Mouse (Mus musculus): Measurements from ENCODE around the gene Cmss1. TPM values are rescaled to one million over a fixed set of nuclear protein-coding genes. Genes with fewer than 3 reads are reported as not detected.

The Cmss1 gene
- polyA plus RNA-seq, 1 experiment from 2014 or later, result 38.8 TPM

- Histone ChIP-seq H3K36me3 (replicated peaks; ENCODE audit: control insufficient read depth, insufficient read depth) (no peaks in the 10 kb centered on the region), H3K9ac (no peak overlapping the region), H3K4me2 (replicated peaks) (no peak overlapping the region), H3K9me3 (ENCODE audit: control insufficient read depth, low read length) (no peaks in the 10 kb centered on the region), H3K27me3 (ENCODE audit: control insufficient read depth, insufficient read depth, low read length) (no peaks in the 10 kb centered on the region), H3K4me1 (replicated peaks; ENCODE audit: control insufficient read depth, insufficient read depth, low read length) (no peaks in the 10 kb centered on the region), H3K27ac (no peak overlapping the region), H3K4me3 (replicated peaks; ENCODE audit: low read length) (no peak overlapping the region)
- ATAC-seq (ENCODE audit: low FRiP score) (no peak), DNase-seq (ENCODE audit: low spot score) (no peak)
- 93% methylated on average over 1 of the region's 1 CpGs for WGBS
These were observed 72.3 kb downstream of the Cmss1 start for GRCm38 (mm10) chr16:57534365-57534764.

GRCm38 (mm10) chr16:57532081-57532493 lies 74.6 kb downstream of the Cmss1 start:
- no peaks in the 10 kb centered on the region for H3K27me3 ChIP-seq (ENCODE audit: control insufficient read depth, insufficient read depth, low read length)
- WGBS, result 24% methylated on average over 6 of the region's 6 CpGs
- H3K36me3 ChIP-seq (replicated peaks; ENCODE audit: control insufficient read depth, insufficient read depth), result no peaks in the 10 kb centered on the region
- no peak overlapping the region for H3K9ac ChIP-seq
- no peak for DNase-seq (ENCODE audit: low spot score)
- no peak overlapping the region for H3K4me3 ChIP-seq (replicated peaks; ENCODE audit: low read length)
- H3K9me3 ChIP-seq (ENCODE audit: control insufficient read depth, low read length), result no peaks in the 10 kb centered on the region
- no peak overlapping the region for H3K27ac ChIP-seq
- ATAC-seq (ENCODE audit: low FRiP score), result no peak
- H3K4me2 ChIP-seq (replicated peaks), result no peak overlapping the region
- no peaks in the 10 kb centered on the region for H3K4me1 ChIP-seq (replicated peaks; ENCODE audit: control insufficient read depth, insufficient read depth, low read length)

DNA sequence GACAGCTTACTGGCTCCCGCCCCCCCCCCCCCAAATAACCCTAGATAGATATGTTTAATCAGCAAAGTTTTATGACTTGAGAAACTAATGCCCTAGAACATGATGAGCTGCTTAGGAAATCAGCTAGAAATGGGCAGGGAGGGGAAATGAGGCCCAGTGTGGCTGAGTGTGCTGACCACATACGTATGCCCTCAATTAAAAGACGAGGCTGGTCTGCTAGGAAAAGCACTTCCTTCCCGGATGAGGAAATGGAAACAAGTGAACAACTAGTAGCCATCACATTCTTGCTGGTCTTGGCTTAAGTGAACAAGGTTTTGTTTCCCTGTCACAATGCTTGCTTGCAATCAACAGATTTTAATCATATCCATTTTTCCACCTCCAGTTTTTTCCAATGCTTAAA lies 76.1 kb downstream of the Cmss1 start:
- Histone ChIP-seq H3K27ac (no peak overlapping the region), H3K27me3 (ENCODE audit: control insufficient read depth, insufficient read depth, low read length) (no peaks in the 10 kb centered on the region), H3K4me2 (replicated peaks) (no peak overlapping the region), H3K4me3 (replicated peaks; ENCODE audit: low read length) (no peak overlapping the region), H3K9ac (no peak overlapping the region), H3K4me1 (replicated peaks; ENCODE audit: control insufficient read depth, insufficient read depth, low read length) (no peaks in the 10 kb centered on the region), H3K9me3 (ENCODE audit: control insufficient read depth, low read length) (no peaks in the 10 kb centered on the region), H3K36me3 (replicated peaks; ENCODE audit: control insufficient read depth, insufficient read depth) (no peaks in the 10 kb centered on the region)
- DNase-seq (ENCODE audit: low spot score) (no peak), ATAC-seq (ENCODE audit: low FRiP score) (no peak)
- WGBS, result 90% methylated on average over 4 of the region's 4 CpGs

DNA sequence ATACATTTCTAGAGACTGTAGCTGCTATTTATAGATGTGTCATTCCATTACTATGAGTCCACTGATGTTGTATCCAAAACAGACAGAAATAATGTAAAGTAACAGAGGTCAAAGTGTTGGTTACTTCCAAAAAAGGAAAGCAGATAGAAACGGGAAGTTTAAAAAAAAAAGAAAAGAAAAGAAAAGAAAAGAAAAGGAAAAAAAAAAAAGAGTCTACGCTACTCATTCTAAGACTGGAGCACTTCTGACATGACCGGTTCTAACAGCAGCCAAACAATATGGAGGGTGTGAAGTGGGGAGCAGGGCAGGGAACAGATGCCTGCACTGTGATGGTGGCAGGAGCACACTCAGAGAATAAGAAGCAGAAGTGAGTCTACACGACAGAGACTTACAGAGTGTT lies 78.2 kb downstream of the Cmss1 start:
- no peak overlapping the region for H3K9ac ChIP-seq
- no peak overlapping the region for H3K4me3 ChIP-seq (replicated peaks; ENCODE audit: low read length)
- H3K36me3 ChIP-seq (replicated peaks; ENCODE audit: control insufficient read depth, insufficient read depth), result no peaks in the 10 kb centered on the region
- no peak for DNase-seq (ENCODE audit: low spot score)
- no peak overlapping the region for H3K4me2 ChIP-seq (replicated peaks)
- WGBS, result 73% methylated on average over 4 of the region's 4 CpGs
- H3K4me1 ChIP-seq (replicated peaks; ENCODE audit: control insufficient read depth, insufficient read depth, low read length), result no peaks in the 10 kb centered on the region
- no peaks in the 10 kb centered on the region for H3K9me3 ChIP-seq (ENCODE audit: control insufficient read depth, low read length)
- no peak overlapping the region for H3K27ac ChIP-seq
- no peak for ATAC-seq (ENCODE audit: low FRiP score)
- no peaks in the 10 kb centered on the region for H3K27me3 ChIP-seq (ENCODE audit: control insufficient read depth, insufficient read depth, low read length)

GRCm38 (mm10) chr16:57526893-57527292 lies 79.8 kb downstream of the Cmss1 start:
- no peak for ATAC-seq (ENCODE audit: low FRiP score)

DNA sequence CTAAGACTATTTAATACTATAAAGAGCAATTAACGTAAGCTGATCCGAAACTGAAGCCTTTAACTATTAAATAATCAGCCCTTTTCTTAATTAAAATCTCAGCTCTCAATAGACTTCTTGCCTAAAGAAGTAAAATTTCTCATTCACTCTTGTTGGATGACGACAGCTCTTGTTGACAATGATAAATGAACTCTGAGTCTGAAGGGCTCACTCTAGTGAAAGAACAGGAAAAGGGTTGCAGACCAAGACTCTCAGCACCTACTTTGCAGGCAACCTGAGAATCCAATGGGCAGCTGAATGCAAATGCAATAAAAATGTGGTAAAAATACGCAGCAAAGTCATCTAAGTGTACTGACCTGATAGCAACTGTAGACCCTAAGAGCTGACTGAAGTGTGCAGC lies 81.2 kb downstream of the Cmss1 start:
- Histone ChIP-seq H3K36me3 (replicated peaks; ENCODE audit: control insufficient read depth, insufficient read depth) (no peaks in the 10 kb centered on the region), H3K9ac (no peak overlapping the region), H3K4me3 (replicated peaks; ENCODE audit: low read length) (no peak overlapping the region), H3K4me1 (replicated peaks; ENCODE audit: control insufficient read depth, insufficient read depth, low read length) (no peaks in the 10 kb centered on the region), H3K27ac (no peak overlapping the region), H3K9me3 (ENCODE audit: control insufficient read depth, low read length) (no peaks in the 10 kb centered on the region), H3K27me3 (ENCODE audit: control insufficient read depth, insufficient read depth, low read length) (no peaks in the 10 kb centered on the region), H3K4me2 (replicated peaks) (no peak overlapping the region)
- 62% methylated on average over 4 of the region's 4 CpGs for WGBS
- DNase-seq (ENCODE audit: low spot score) (no peak), ATAC-seq (ENCODE audit: low FRiP score) (no peak)

More at GRCm38 (mm10) chr16:57526893-57527292, 79.8 kb downstream of the Cmss1 start:
- no peak overlapping the region for H3K4me2 ChIP-seq (replicated peaks)
- no peaks in the 10 kb centered on the region for H3K27me3 ChIP-seq (ENCODE audit: control insufficient read depth, insufficient read depth, low read length)
- WGBS, result 88% methylated on average over 7 of the region's 7 CpGs
- H3K9ac ChIP-seq, result no peak overlapping the region
- H3K4me1 ChIP-seq (replicated peaks; ENCODE audit: control insufficient read depth, insufficient read depth, low read length), result no peaks in the 10 kb centered on the region
- H3K4me3 ChIP-seq (replicated peaks; ENCODE audit: low read length), result no peak overlapping the region
- no peak overlapping the region for H3K27ac ChIP-seq
- H3K9me3 ChIP-seq (ENCODE audit: control insufficient read depth, low read length), result no peaks in the 10 kb centered on the region
- no peak for DNase-seq (ENCODE audit: low spot score)
- H3K36me3 ChIP-seq (replicated peaks; ENCODE audit: control insufficient read depth, insufficient read depth), result no peaks in the 10 kb centered on the region

GRCm38 (mm10) chr16:57525046-57525445 lies 81.6 kb downstream of the Cmss1 start:
- no peak overlapping the region for H3K9ac ChIP-seq
- no peak for DNase-seq (ENCODE audit: low spot score)
- no peaks in the 10 kb centered on the region for H3K27me3 ChIP-seq (ENCODE audit: control insufficient read depth, insufficient read depth, low read length)
- 91% methylated on average over 5 of the region's 5 CpGs for WGBS
- H3K4me2 ChIP-seq (replicated peaks), result no peak overlapping the region
- H3K4me3 ChIP-seq (replicated peaks; ENCODE audit: low read length), result no peak overlapping the region
- H3K36me3 ChIP-seq (replicated peaks; ENCODE audit: control insufficient read depth, insufficient read depth), result no peaks in the 10 kb centered on the region
- no peak for ATAC-seq (ENCODE audit: low FRiP score)
- no peaks in the 10 kb centered on the region for H3K4me1 ChIP-seq (replicated peaks; ENCODE audit: control insufficient read depth, insufficient read depth, low read length)
- H3K27ac ChIP-seq, result no peak overlapping the region
- H3K9me3 ChIP-seq (ENCODE audit: control insufficient read depth, low read length), result no peaks in the 10 kb centered on the region

GRCm38 (mm10) chr16:57515636-57516035 lies 91.0 kb downstream of the Cmss1 start:
- Histone ChIP-seq H3K4me3 (replicated peaks; ENCODE audit: low read length) (no peak overlapping the region), H3K27me3 (ENCODE audit: control insufficient read depth, insufficient read depth, low read length) (no peaks in the 10 kb centered on the region), H3K9ac (no peak overlapping the region), H3K4me1 (replicated peaks; ENCODE audit: control insufficient read depth, insufficient read depth, low read length) (no peaks in the 10 kb centered on the region), H3K4me2 (replicated peaks) (no peak overlapping the region), H3K9me3 (ENCODE audit: control insufficient read depth, low read length) (no peaks in the 10 kb centered on the region), H3K36me3 (replicated peaks; ENCODE audit: control insufficient read depth, insufficient read depth) (no peaks in the 10 kb centered on the region), H3K27ac (no peak overlapping the region)
- DNase-seq (ENCODE audit: low spot score) (no peak), ATAC-seq (ENCODE audit: low FRiP score) (no peak)
- WGBS, result 82% methylated on average over 10 of the region's 10 CpGs

- ATAC-seq (ENCODE audit: low FRiP score), result no peak
- 57% methylated on average over 4 of the region's 4 CpGs for WGBS
These were observed 92.3 kb downstream of the Cmss1 start for GRCm38 (mm10) chr16:57514371-57514770.

GRCm38 (mm10) chr16:57513562-57513961 lies 93.1 kb downstream of the Cmss1 start:
- Histone ChIP-seq H3K27ac (no peak overlapping the region), H3K9ac (no peak overlapping the region), H3K4me1 (replicated peaks; ENCODE audit: control insufficient read depth, insufficient read depth, low read length) (no peaks in the 10 kb centered on the region), H3K4me2 (replicated peaks) (no peak overlapping the region), H3K36me3 (replicated peaks; ENCODE audit: control insufficient read depth, insufficient read depth) (no peaks in the 10 kb centered on the region), H3K4me3 (replicated peaks; ENCODE audit: low read length) (no peak overlapping the region), H3K9me3 (ENCODE audit: control insufficient read depth, low read length) (no peaks in the 10 kb centered on the region), H3K27me3 (ENCODE audit: control insufficient read depth, insufficient read depth, low read length) (no peaks in the 10 kb centered on the region)
- no peak for ATAC-seq (ENCODE audit: low FRiP score)
- 93% methylated on average over 7 of the region's 7 CpGs for WGBS
- no peak for DNase-seq (ENCODE audit: low spot score)

More at GRCm38 (mm10) chr16:57514371-57514770, 92.3 kb downstream of the Cmss1 start:
- no peak overlapping the region for H3K9ac ChIP-seq
- no peaks in the 10 kb centered on the region for H3K27me3 ChIP-seq (ENCODE audit: control insufficient read depth, insufficient read depth, low read length)
- H3K36me3 ChIP-seq (replicated peaks; ENCODE audit: control insufficient read depth, insufficient read depth), result no peaks in the 10 kb centered on the region
- no peaks in the 10 kb centered on the region for H3K4me1 ChIP-seq (replicated peaks; ENCODE audit: control insufficient read depth, insufficient read depth, low read length)
- H3K9me3 ChIP-seq (ENCODE audit: control insufficient read depth, low read length), result no peaks in the 10 kb centered on the region
- no peak overlapping the region for H3K4me2 ChIP-seq (replicated peaks)
- no peak overlapping the region for H3K4me3 ChIP-seq (replicated peaks; ENCODE audit: low read length)
- no peak for DNase-seq (ENCODE audit: low spot score)
- H3K27ac ChIP-seq, result no peak overlapping the region

All from hindbrain, embryonic 14.5 days (tissue).